19 mouse cellular contexts compared by ENCODE assay signal in the genomic region with DNA sequence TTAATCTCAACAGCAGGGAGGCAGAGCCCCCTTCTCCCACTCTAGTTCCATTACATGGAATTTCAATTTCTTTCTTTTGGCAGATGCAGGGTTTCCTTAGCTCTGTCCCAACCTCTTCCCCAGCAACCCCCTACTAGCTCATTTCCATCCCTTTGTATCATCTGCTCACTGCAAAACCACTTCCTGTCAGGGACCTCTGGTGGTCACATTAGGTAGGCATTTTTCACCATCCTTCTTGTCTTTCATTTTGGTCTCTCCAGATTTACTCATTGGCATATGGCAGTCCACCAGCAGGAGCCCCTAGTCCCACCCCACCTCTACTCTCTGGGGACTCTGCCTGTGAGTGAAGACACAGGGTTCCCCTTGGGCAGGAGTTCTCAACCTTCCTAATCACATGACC.
DNase-seq lines count a peak whose midpoint lies in the region; TF ChIP-seq lines count a peak whose summit lies in the region.
"Had no signal": no experiment of that assay in that cellular context is flagged by ENCODE, and none has a peak within 500 bp of the region (broad histone marks: within the 10 kb centered on the region; RNA-seq: fewer than 3 reads in every experiment).

No protein-coding gene starts in this region.

- 0 out of 2 replicates have a peak, but pooled peaks have one; percentile 19 for TF ChIP-seq CTCF in E14TG2a.4 (conservative IDR thresholded peaks at IDR 0.05; ENCODE audit: low read length)

- no peaks in the 10 kb centered on the region for H3K36me3 ChIP-seq in E14TG2a.4 (ENCODE audit: insufficient read depth, low read length)
- H3K36me3 ChIP-seq: embryonic facial prominence, embryonic 10.5 days; G1E; heart, embryonic 12.5 days; liver, embryonic 15.5 days; midbrain, embryonic 12.5 days; stomach, embryonic 15.5 days had no signal

- no peaks in the 10 kb centered on the region for H3K9me3 ChIP-seq in E14TG2a.4 (ENCODE audit: low read length)
- H3K9me3 ChIP-seq: embryonic facial prominence, embryonic 10.5 days; G1E; heart, embryonic 12.5 days; liver, embryonic 15.5 days; midbrain, embryonic 12.5 days; stomach, embryonic 15.5 days had no signal

- H3K4me1 ChIP-seq in E14TG2a.4 (replicated peaks; ENCODE audit: low read depth, low read length): peaks cover 2% of the 10 kb centered on the region
- H3K4me1 ChIP-seq: embryonic facial prominence, embryonic 10.5 days; heart, embryonic 12.5 days; liver, embryonic 15.5 days; midbrain, embryonic 12.5 days; stomach, embryonic 15.5 days had no signal

- H3K27me3 ChIP-seq in E14TG2a.4 (ENCODE audit: insufficient read depth, low read length): no peaks in the 10 kb centered on the region
- H3K27me3 ChIP-seq: heart, embryonic 12.5 days; liver, embryonic 15.5 days; midbrain, embryonic 12.5 days; stomach, embryonic 15.5 days had no signal

- H3K4me3 ChIP-seq in E14TG2a.4 (replicated peaks; ENCODE audit: low read length): no peak overlapping the region
- H3K4me3 ChIP-seq: embryonic facial prominence, embryonic 10.5 days; heart, embryonic 12.5 days; liver, embryonic 15.5 days; midbrain, embryonic 12.5 days; stomach, embryonic 15.5 days had no signal

- DNase-seq in layer of hippocampus, adult 11-12 months (ENCODE audit: low spot score): peak; percentile 8
- no peak for DNase-seq in layer of hippocampus, adult 9-10 months (ENCODE audit: low spot score)
- DNase-seq in thymus, postnatal 0 days (ENCODE audit: low spot score): peak; percentile 47
- no peak for DNase-seq in thymus, adult 18-20 months
- peak; percentile 5 for DNase-seq in naive thymus-derived CD4-positive, alpha-beta T cell, adult 2 months (ENCODE audit: low read depth)
- no peak for DNase-seq in spleen, postnatal 36 days (ENCODE audit: low spot score in 2 of 2)
- DNase-seq in adrenal gland, adult 18-20 months (ENCODE audit: low spot score in 2 of 2): no peak
- DNase-seq: adrenal gland, adult 8-10 months; cerebellum, adult 11-12 months; cerebellum, postnatal 36 days; heart, postnatal 36 days; kidney, adult 8-10 months had no signal

Comparison
In these comparisons a context has a peak if more than half of its experiments do, and no peak if none do; other contexts are left out.
1. DNase-seq: peak in layer of hippocampus, adult 11-12 months (single experiment), thymus, postnatal 0 days (single experiment) and naive thymus-derived CD4-positive, alpha-beta T cell, adult 2 months (single experiment); none in layer of hippocampus, adult 9-10 months (single experiment), thymus, adult 18-20 months (0 of 2), spleen, postnatal 36 days (0 of 2) and adrenal gland, adult 18-20 months (0 of 2).